Mouse (Mus musculus): ENCODE results near the gene Ncoa7.

GRCm38 (mm10) chr10:30768820-30769219, 34.3 kb downstream of the Ncoa7 start:
- TF ChIP-seq CTCF (conservative IDR thresholded peaks at IDR 0.05; ENCODE audit: insufficient read depth, insufficient read length, low read depth, low read length), result no peak
- no peak for TF ChIP-seq POLR2A (IDR thresholded peaks at IDR 0.05; ENCODE audit: low read depth, low read length)
